In the genomic region with DNA sequence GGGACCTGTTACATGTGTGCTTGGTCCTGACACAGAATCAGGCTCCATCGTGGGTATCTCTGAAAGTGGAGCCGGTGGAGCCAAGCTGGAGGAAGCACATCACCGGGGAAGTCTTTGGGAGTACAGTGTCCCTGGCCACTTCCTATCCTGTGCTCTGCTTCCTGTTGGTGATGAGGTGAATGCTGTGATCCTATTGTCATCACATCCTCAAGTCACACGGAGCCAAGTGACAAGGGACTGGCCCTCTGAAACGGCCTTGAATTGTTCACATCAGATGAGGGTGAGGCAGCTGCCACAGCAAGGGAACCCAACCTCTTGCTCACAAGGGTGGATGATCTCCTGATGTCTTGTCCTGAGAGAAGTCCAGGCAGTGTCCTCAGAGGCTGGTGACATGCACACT, we compare ENCODE assay signal across 20 mouse cellular contexts. TPM values are rescaled to one million over a fixed set of nuclear protein-coding genes. Genes with fewer than 3 reads are reported as not detected.
A peak's percentile ranks its signal among the peaks of the same experiment; 100 is the strongest.
DNase-seq lines count a peak whose midpoint lies in the region; ATAC-seq and TF ChIP-seq lines count a peak whose summit lies in the region.
"Had no signal": no experiment of that assay in that cellular context is flagged by ENCODE, and none has a peak within 500 bp of the region (broad histone marks: within the 10 kb centered on the region; RNA-seq: fewer than 3 reads in every experiment).

No protein-coding gene starts in this region.

- intact Hi-C loops in heart, postnatal 25 days (cut with DNase I) = no loop called here

- peaks cover 5% of the 10 kb centered on the region; the same call in 1 of the 2 replicates for H3K36me3 ChIP-seq in liver, embryonic 16.5 days (ENCODE audit: control insufficient read depth, insufficient read depth)
- H3K36me3 ChIP-seq in liver, embryonic 12.5 days = peaks cover 35% of the 10 kb centered on the region
- peaks cover 57% of the 10 kb centered on the region for H3K36me3 ChIP-seq in midbrain, embryonic 10.5 days
- H3K36me3 ChIP-seq in thymus, adult 2 months (ENCODE audit: control insufficient read depth, insufficient read depth, low read length) = peaks cover 13% of the 10 kb centered on the region

- no peak overlapping the region for H3K27ac ChIP-seq in liver, embryonic 16.5 days (ENCODE audit: low read length)
- H3K27ac ChIP-seq in liver, embryonic 12.5 days = no peak overlapping the region
- H3K27ac ChIP-seq in bone marrow macrophage, adult 2 months (ENCODE audit: insufficient read depth, low read depth, low read length) = peak overlapping the region; percentile 67
- no peak overlapping the region for H3K27ac ChIP-seq in midbrain, embryonic 10.5 days (replicated peaks)
- no peak overlapping the region for H3K27ac ChIP-seq in thymus, adult 2 months (ENCODE audit: control insufficient read depth, insufficient read depth, low read length)
- H3K27ac ChIP-seq: embryonic facial prominence, embryonic 15.5 days; heart, embryonic 15.5 days; hindbrain, embryonic 14.5 days; liver, embryonic 13.5 days; midbrain, embryonic 13.5 days had no signal

- no peak overlapping the region for H3K4me3 ChIP-seq in liver, embryonic 16.5 days (ENCODE audit: low read depth, low read length)
- no peak overlapping the region for H3K4me3 ChIP-seq in liver, embryonic 12.5 days
- no peak overlapping the region for H3K4me3 ChIP-seq in bone marrow macrophage, adult 2 months (ENCODE audit: insufficient read depth, low read length)
- no peak overlapping the region for H3K4me3 ChIP-seq in midbrain, embryonic 10.5 days
- H3K4me3 ChIP-seq in thymus, adult 2 months (ENCODE audit: control insufficient read depth, insufficient read depth, low read length) = no peak overlapping the region
- H3K4me3 ChIP-seq: embryonic facial prominence, embryonic 15.5 days; heart, embryonic 15.5 days; liver, embryonic 13.5 days; midbrain, embryonic 13.5 days; myocyte had no signal

- no peaks in the 10 kb centered on the region for H3K9me3 ChIP-seq in liver, embryonic 16.5 days (replicated peaks; ENCODE audit: control insufficient read depth, low read length)
- no peaks in the 10 kb centered on the region for H3K9me3 ChIP-seq in liver, embryonic 12.5 days (replicated peaks)
- H3K9me3 ChIP-seq in midbrain, embryonic 10.5 days (replicated peaks) = no peaks in the 10 kb centered on the region
- H3K9me3 ChIP-seq: embryonic facial prominence, embryonic 15.5 days; heart, embryonic 15.5 days; liver, embryonic 13.5 days; midbrain, embryonic 13.5 days had no signal

- H3K4me1 ChIP-seq in liver, embryonic 16.5 days (ENCODE audit: control insufficient read depth, low read depth, low read length) = no peaks in the 10 kb centered on the region
- H3K4me1 ChIP-seq in liver, embryonic 12.5 days = no peaks in the 10 kb centered on the region
- H3K4me1 ChIP-seq in bone marrow macrophage, adult 2 months (ENCODE audit: control insufficient read depth, insufficient read depth, low read length) = peaks cover 45% of the 10 kb centered on the region
- H3K4me1 ChIP-seq in midbrain, embryonic 10.5 days = 0 out of 2 replicates have a peak, but pooled peaks cover 3% of the 10 kb centered on the region
- H3K4me1 ChIP-seq in thymus, adult 2 months (replicated peaks; ENCODE audit: control insufficient read depth, insufficient read depth, low read length) = peaks cover 4% of the 10 kb centered on the region; the same call in 1 of the 2 replicates
- H3K4me1 ChIP-seq: embryonic facial prominence, embryonic 15.5 days; liver, embryonic 13.5 days; midbrain, embryonic 13.5 days had no signal

- peak; percentile 30; the same call in 1 of the 2 replicates for ATAC-seq in liver, embryonic 16.5 days (ENCODE audit: low read depth)
- ATAC-seq in liver, embryonic 12.5 days = no peak
- ATAC-seq: midbrain, embryonic 13.5 days; Patski had no signal

- no peak overlapping the region for H3K9ac ChIP-seq in liver, embryonic 16.5 days (ENCODE audit: low read depth, low read length)
- H3K9ac ChIP-seq in liver, embryonic 12.5 days = no peak overlapping the region
- H3K9ac ChIP-seq: embryonic facial prominence, embryonic 15.5 days; heart, embryonic 15.5 days; hindbrain, embryonic 14.5 days; liver, embryonic 13.5 days; midbrain, embryonic 13.5 days had no signal

- DNase-seq in heart, adult 11 months = peak; percentile 96
- no peak for DNase-seq in heart, postnatal 25 days (ENCODE audit: low spot score)
- DNase-seq in lung, postnatal 36 days = peak; percentile 18
- DNase-seq in midbrain, embryonic 10.5 days (ENCODE audit: low spot score) = no peak
- no peak for DNase-seq in thymus, adult 2 months
- DNase-seq: cerebellum, adult 8-10 months; gastrocnemius, postnatal 25 days; left cerebral cortex, postnatal 4 days; liver, embryonic 13.5 days; right cerebral cortex, adult 18-20 months; thymus, postnatal 25 days had no signal

- TF ChIP-seq CTCF in bone marrow macrophage, adult 2 months (IDR thresholded peaks at IDR 0.05; ENCODE audit: low read depth, low read length) = no peak
- TF ChIP-seq CTCF in thymus, adult 2 months (IDR thresholded peaks at IDR 0.05; ENCODE audit: borderline replicate concordance, control insufficient read depth, extremely low read depth, insufficient read depth, low read length, poor library complexity) = no peak

- 58% methylated on average over 5 of the region's 5 CpGs for WGBS in liver, embryonic 16.5 days (ENCODE audit: insufficient replicate concordance)
- 62% methylated on average over 5 of the region's 5 CpGs for WGBS in liver, embryonic 12.5 days (ENCODE audit: insufficient replicate concordance)
- 87% methylated on average over 5 of the region's 5 CpGs for WGBS in midbrain, embryonic 10.5 days
- WGBS in thymus, adult 2 months = 68% methylated on average over 5 of the region's 5 CpGs

- TF ChIP-seq POLR2A in bone marrow macrophage, adult 2 months (IDR thresholded peaks at IDR 0.05; ENCODE audit: borderline replicate concordance, low read depth, low read length) = no peak
- TF ChIP-seq POLR2A in thymus, adult 2 months (IDR thresholded peaks at IDR 0.05; ENCODE audit: control insufficient read depth, extremely low read depth, insufficient read depth, low read length, poor library complexity) = no peak

- no peaks in the 10 kb centered on the region for H3K27me3 ChIP-seq in liver, embryonic 16.5 days (ENCODE audit: control insufficient read depth, insufficient read depth, low read depth, low read length)
- H3K27me3 ChIP-seq in liver, embryonic 12.5 days (replicated peaks) = no peaks in the 10 kb centered on the region
- H3K27me3 ChIP-seq in midbrain, embryonic 10.5 days (ENCODE audit: low read depth, poor library complexity, severe bottlenecking) = no peaks in the 10 kb centered on the region
- H3K27me3 ChIP-seq in thymus, adult 2 months (ENCODE audit: control insufficient read depth, insufficient read depth, low read length) = no peaks in the 10 kb centered on the region
- H3K27me3 ChIP-seq: embryonic facial prominence, embryonic 15.5 days; heart, embryonic 15.5 days; liver, embryonic 13.5 days; midbrain, embryonic 13.5 days; Patski had no signal

- no peak overlapping the region for H3K4me2 ChIP-seq in liver, embryonic 16.5 days (ENCODE audit: low read depth, low read length)
- no peak overlapping the region for H3K4me2 ChIP-seq in liver, embryonic 12.5 days
- H3K4me2 ChIP-seq: embryonic facial prominence, embryonic 15.5 days; heart, embryonic 15.5 days; hindbrain, embryonic 14.5 days; liver, embryonic 13.5 days; midbrain, embryonic 13.5 days had no signal

RNA-seq across cellular contexts. Expression of gene Gsg1l, which starts 14.4 kb away (rescaled TPM):
- total RNA-seq in heart, postnatal 25 days (2021) = 10 to 100 TPM; 10.3 to 12.6 TPM
- polyA plus RNA-seq in liver, embryonic 16.5 days (2015; fragmentation: Nextera tagmentation; extraction: Ambion mirVana) = 0.02 and 0.05 TPM in 2 replicates
- 0.04 TPM in 1 of 2 replicates, not detected in the other for polyA plus RNA-seq in liver, embryonic 12.5 days (2016; fragmentation: Nextera tagmentation; extraction: Ambion mirVana)
- polyA plus RNA-seq in bone marrow macrophage, adult 2 months (2012; ENCODE audit: insufficient read depth, insufficient read length, missing spikeins) = not detected in 2 replicates
- polyA plus RNA-seq in midbrain, embryonic 10.5 days (2016; fragmentation: Nextera tagmentation; extraction: Ambion mirVana) = 1.1 and 1.9 TPM in 2 replicates
- polyA plus RNA-seq in thymus, adult 2 months (2012; rRNA removed) = 0.18 and 0.94 TPM in 2 replicates
- polyA plus RNA-seq: myocyte, Patski had no signal

Comparison
In these comparisons a context has a peak if more than half of its experiments do, and no peak if none do; other contexts are left out.
1. DNase-seq: peak in heart, adult 11 months (single experiment) and lung, postnatal 36 days (single experiment); none in heart, postnatal 25 days (single experiment), midbrain, embryonic 10.5 days (single experiment) and thymus, adult 2 months (single experiment).